Mouse (Mus musculus): ENCODE data around the gene Abat. TPM values are rescaled to one million over a fixed set of nuclear protein-coding genes. Genes with fewer than 3 reads are reported as not detected.
"Not testable (repeated sequence)": the region's sequence is repeated elsewhere in the genome, so short reads cannot be mapped to it uniquely, and the experiment has no call there.

Gene Abat
- total RNA-seq, 2 experiments from 2014 or later: 0.21 TPM; not detected in 1

DNA sequence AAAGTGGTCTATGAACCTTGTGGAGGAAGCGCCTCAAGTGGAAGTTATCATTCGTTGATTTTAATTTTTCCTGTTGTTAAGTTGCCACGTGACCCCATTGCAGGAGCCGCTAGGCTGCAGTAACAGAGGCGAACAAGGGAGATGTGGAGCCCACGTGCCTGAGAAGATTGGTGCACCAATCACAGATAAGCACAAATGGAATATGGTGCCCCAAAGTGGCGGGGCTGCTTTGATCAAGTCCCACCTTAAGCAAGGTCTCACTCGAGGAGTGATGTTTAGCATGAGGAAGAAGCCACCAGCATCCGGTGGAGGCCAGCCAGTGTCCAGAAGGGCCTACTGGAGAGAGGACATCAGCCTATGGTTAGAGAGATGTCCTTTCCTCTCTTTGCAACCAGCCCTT is 19.2 kb downstream of the Abat start:
- no peak for ATAC-seq (replicated peaks; ENCODE audit: poor library complexity)

DNA sequence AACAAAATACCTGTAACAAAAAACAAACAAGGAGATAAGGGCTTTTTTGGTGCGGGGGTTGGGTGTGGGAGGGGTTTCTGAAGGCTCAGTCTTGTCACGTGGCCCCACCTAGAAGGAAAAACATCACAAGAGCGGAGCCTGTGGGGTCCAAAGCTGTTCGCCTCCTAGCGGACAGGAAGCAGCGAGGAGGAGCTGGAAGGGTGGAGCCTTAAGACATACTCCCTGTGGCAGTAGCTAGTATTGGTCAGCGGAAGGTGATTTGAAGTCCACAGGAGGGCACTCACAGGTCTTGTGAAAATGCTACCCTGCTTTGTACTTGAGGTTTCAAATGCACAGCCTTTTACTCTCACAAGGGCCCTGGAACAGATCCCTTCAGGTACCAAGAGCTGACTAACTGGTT is 19.7 kb downstream of the Abat start:
- no peak for ATAC-seq (replicated peaks; ENCODE audit: poor library complexity)

DNA sequence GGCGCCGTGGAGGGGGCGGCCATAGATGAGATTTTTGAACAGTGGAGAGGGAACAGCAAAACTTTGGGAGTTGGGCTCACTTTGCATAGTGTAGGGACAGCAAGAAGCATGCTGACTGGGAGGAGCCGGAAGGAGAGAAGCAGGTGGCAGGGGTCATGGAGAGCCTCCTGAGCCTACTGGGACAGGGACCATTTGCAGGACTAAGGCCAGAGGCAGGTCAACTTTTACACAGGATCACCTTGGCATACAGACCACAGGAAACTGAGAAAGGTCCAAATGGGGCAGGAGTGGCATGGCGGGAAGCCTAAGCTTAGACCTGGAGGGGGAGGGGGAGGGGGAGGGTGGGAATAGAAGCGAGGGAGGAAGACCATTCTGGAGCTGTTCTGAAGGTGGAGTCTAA is 20.2 kb downstream of the Abat start:
- no peak for ATAC-seq (replicated peaks; ENCODE audit: poor library complexity)

DNA sequence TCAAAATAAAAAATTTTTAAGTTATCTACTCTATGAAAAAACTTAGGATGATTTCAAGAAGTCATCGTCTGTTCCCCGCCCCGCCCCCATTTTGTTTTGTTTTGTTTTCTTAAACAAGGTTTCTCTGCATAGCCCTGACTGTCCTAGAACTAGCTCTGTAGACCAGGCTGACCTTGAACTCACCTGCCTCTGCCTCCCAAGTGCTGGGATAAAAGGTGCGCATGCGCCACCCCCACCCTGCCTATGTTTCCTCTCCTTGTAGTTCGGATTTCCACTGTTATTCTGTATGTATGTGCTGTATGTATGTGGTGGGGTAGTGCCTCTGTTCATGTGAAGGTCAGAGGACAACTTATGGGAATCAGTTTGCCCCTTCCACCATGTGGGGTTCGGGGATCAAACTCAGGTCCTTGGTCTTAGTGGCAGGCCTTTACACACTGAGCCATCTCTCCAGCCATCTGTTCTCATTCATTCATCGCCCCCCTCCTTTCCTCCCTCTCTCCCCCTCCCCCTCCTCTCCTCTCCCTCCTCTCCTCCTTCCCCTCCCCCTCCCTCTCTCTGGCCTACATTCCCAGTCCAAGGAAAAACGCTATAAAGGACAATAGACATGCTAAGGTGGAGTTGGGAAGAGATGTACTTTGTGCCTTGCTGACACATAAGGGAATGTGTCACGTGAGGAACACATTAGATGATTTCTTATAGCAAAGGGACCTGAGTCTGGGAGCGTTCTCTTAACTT is 21.4 kb downstream of the Abat start:
- ATAC-seq (replicated peaks; ENCODE audit: poor library complexity): no peak

DNA sequence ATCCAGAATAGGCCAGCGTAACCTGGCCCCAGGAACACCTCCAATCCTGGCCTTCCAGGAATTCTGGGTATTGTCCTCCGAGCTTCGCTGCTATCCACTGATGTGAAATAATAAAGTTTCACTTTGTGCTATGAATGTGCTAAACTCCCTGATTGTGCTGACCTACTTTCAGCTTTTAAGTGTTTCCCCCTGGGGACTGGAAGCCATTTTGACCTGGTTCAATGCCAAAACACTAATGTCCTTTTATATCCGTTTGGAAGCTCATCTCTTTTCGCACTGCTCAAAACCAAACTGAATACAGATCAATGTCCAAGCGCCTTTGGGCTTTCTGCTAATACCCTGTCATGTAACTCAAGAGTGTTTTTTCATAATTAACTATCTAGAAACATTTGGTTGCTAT is 22.2 kb downstream of the Abat start:
- no peak for ATAC-seq (replicated peaks; ENCODE audit: poor library complexity)

DNA sequence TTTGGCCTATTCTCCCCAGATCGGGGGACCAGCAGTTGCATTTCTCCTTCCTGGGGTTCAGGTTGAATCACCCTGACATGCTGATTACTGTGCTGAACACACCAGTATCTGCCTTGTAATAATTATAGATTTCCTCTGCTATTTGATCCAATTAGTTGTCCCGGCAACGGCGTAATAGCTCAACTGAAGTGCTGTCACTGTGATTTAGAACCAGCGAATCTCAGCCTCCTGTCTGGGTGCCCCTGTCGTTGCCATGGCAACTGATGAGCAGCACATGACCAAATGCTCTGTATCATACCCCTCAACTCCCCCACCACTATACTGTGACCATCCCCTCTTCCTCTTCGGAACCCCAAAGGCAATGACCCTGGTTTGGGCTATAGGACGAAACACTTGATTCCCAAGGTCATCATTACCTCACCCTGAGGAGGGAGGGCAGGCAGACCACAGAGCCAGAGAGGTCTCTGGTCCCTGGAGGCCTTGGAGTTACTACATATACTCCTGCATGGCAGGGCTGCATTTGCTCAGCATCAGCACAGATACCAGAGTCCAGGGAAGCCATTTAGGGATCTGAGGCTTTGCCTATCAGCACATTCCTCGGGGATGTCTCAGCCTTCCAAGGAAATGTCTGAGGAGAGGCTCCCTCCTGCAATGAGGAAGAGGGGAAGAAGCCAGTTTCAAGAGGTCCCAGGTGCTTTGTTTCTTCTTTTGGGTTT is 26.1 kb downstream of the Abat start:
- ATAC-seq (replicated peaks; ENCODE audit: poor library complexity): no peak

DNA sequence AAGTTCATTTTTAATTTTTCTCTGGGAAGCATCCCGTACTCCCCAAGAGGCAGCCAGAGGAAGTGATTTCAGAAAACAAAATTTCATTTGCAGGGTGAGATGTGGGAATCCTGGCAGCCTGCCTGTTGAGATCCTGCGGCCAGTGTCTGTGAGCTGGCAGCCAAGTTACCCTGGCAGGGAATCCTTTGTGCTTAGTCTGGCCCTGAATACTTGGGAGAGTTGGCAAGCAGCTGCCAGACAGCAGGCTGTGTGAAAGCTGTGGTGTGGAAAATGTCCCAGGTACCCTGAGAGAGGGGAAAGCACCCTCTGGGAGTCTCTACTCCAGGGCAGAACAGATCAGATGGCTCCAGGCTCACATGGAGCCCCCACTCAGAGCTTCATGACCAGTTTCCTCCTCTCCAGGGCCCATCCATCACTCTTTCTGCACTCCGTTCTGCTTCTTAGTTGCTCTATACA is 27.7 kb downstream of the Abat start:
- ATAC-seq (replicated peaks; ENCODE audit: poor library complexity): no peak

DNA sequence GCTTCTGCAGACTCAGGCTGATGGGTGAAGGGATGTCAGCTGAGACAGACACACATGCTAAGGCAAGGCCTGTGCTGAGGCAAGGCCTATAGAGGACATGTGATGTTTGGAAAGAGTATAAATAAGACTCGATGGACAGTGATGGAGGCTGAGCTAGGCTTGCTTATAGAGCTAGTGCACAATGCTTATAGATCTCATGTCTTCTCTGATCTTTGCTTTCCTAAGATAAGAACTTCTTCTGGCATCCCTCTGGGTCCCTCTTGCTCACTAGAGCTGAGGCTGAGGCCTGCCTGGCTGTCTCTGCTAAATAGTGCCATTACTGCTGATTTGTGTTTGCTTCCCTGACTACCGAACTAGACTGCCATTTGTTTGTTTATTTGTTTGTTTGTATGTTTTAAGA is 34.6 kb downstream of the Abat start:
- ATAC-seq (replicated peaks; ENCODE audit: poor library complexity): no peak

DNA sequence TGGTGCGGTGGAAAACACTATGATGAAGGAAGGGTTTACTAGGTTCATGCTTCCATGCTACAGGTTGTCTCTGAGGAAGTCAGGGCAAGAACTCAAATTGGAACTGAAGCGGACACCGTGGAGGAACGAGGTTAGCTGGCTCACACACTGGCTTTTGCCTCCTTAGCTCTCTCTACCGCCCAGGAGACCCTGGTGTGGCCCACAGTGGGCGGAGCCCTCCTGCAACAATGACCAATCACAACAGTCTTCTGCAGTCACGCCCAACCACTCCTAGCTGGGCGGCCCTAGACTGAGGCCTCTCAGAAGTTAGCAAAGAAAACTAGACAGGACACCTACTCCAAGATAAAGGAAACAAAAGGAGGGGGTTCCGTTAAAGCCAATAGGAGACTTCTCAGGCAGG is 36.3 kb downstream of the Abat start:
- ATAC-seq (replicated peaks; ENCODE audit: poor library complexity): no peak

DNA sequence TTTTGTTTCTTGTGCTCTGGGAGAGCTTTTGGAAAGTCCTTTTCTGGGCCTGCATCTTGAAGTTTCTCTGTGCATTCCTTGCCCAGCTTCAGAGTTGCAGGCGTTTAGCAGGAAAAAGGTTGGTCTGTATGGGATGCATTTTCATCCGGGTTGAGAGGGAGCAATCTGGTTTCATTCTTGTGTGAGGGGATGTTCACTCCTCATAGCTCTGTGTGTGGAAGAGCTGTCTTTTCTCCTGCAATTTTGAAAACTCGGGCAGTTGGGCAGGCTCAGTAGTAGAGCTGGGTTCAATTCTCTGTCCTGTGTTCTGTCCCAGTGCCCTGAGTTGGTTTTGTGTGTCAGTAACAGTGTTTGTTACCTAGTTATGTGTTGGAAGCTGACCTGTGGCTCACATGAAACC is 41.1 kb downstream of the Abat start:
- no peak for ATAC-seq (replicated peaks; ENCODE audit: poor library complexity)

DNA sequence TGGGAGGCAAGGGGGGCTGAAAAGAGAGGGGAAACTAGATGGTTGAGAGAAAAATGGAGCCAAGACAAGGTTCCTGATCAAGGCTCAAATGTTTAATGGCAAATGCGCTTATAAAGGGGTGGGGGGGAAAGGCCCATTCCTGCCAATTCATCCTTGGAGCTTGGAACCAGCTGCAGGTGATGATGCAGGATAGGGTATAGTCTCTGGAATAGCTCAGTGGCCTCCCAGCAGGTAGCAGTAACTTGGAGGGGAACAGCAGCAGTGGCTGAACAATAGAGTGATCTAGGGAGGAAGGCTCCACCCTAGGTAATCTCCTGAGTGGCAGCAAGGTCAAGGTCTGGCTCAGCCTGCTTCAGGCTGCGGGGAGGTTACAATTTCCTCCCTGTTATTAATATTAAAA is 41.5 kb downstream of the Abat start:
- ATAC-seq (replicated peaks; ENCODE audit: poor library complexity): not testable (repeated sequence)

DNA sequence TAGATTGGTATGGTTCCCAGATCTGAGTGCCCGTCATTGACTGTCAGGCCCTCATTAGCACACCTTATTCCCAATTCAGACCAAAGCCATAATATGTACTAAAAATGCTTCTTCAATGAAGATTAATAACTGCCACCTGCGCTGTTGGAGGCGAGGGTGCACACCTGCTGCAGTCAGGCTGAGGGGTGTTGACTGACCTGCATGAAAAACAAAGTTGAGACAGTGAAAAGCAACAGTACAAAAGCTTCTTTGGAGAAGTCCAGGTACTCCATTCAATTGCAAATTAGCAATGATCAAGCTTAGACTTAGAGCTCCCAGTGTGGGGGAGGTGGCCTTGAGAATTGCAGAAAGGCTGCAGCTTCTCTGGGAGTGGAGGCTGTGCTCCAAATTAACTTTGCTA is 42.1 kb downstream of the Abat start:
- not testable (repeated sequence) for ATAC-seq (replicated peaks; ENCODE audit: poor library complexity)

DNA sequence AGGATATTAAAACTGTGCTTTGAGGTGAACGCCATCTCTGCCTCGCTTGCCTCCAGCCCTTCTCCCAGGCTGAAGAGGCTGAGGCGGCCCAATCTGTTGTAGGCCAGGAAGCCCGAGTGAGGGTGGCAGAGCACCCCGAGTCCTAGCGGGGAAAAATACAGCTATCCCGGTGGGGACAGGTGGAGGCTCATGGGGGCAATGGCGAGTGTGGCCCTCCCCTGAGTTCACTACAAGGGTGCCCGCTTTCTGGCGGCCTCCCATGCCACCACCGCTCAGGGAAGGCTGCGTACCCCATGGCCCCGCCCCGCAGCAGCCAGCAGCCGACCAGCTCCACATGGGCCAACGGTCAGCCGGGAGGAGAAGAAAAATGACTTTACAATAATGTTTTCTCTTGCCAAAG is 46.9 kb downstream of the Abat start:
- ATAC-seq (replicated peaks; ENCODE audit: poor library complexity): no peak

DNA sequence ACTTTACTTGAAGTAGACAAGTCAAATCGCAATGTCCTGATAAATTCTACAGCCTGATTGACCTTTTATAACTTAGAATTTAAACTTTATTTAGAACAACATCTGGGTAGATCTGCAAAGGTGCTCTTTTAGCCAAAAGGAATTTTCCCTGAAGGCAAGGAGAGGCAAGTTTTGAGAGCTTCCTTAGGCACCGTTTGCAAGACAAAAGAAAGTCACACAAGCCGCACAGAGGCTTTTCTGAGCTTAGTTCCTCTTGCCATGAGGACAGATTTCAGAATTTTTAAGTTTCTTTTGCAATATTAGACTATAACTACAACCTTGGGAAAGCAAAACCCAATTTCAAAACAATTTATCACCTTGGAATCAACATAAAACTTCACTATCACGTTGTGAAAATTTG is 47.9 kb downstream of the Abat start:
- not testable (repeated sequence) for ATAC-seq (replicated peaks; ENCODE audit: poor library complexity)

DNA sequence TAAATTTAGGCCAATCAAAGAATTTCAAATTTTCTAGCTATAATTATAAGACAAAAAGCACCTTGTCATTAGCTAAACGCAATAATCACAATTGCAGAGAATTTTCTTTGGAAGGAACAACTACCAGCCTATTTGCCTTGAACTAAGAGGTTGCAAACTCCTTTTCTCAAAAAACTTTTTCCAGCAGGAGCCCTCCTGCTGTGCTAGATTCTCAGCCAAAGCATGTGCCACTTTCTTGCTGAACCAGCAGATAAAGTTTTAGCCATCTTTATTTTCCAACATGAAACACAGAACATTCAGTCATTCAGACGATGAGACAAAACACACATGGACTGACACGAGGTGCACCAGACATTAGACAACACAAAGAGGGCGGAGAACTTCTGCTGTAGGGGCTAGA is 48.6 kb downstream of the Abat start:
- ATAC-seq (replicated peaks; ENCODE audit: poor library complexity): not testable (repeated sequence)

DNA sequence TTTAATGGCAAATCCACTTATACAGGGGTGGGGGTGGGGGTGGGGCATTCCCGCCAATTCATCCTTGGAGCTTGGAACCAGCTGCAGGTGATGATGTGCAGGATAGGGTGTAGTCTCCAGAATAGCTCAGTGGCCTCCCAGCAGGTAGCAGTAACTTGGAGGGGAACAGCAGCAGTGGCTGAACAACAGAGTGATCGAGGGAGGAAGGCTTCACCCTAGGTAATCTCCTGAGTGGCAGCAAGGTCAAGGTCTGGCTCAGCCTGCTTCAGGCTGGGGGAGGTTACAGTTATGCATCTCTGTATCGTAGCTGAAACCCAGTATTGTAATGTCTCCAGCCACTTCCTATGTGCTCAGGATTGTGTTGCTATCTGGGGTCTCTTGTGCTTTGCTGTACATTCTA is 49.6 kb downstream of the Abat start:
- not testable (repeated sequence) for ATAC-seq (replicated peaks; ENCODE audit: poor library complexity)

DNA sequence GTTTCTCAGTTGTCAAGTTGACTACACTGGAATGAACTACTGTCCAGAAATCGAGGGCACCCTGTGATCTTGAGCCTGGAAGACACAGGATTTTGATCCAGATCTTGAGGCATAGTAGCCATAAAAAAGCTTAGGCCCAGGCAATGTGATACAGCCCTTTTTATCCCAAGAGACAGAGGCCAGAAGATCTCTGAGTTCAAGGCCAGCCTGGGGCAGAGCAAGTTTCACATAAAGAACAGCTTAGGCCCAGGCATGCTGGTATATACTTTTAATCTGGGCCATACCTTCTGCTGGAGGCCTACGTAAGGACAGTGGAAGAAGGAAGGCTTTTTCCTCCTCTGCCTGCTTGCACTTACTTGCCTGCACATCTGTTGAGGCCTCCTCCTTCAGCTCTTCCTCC is 51.6 kb downstream of the Abat start:
- ATAC-seq (replicated peaks; ENCODE audit: poor library complexity): no peak

DNA sequence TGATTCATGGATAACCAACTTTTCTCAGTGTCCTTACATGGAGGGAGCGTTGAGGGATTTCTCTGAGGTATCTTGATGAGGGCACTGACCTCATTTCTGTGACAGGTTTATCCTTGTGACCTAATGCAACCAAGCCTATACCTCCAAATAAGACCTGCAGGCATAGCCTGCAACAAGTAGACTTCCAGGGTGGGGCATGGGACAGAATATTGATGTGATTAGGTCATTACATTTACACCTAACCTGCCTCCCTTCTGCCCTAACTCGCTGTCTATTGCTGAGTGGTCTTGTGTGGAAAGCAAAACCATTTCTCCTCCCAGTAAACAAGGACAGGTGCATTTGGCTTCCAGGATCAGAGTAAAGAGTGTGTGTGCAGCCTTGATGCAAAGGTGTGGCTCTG is 52.3 kb downstream of the Abat start:
- ATAC-seq (replicated peaks; ENCODE audit: poor library complexity): no peak

DNA sequence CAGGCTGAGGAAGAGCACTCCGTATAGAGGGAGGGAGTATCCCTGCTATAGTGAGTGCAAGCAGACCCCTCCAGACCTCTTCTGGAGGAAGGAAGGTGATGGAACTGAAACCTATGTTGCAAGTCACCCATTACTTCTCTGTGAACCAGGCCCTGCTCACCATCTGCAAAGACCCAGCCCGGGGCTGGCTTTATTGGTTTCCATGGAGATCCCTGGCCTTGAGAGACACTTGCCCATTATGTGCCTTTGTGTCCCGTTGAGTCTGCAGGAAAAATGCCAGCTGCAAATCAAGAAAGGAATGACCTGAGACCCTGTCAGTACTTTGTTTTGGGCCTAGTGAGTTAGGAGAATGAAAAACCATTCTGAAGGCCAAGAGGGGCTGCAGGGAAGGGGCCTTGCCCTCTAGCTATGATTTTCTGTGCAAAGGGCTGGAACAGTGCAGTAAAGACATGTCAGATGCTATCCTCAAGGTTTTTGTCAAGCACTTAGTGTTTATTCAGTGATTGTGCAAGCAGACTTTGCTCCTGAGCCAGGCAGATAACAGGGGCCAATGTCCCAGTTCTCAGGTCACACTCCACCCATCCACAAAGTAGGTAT is 53.0 kb downstream of the Abat start:
- ATAC-seq (replicated peaks; ENCODE audit: poor library complexity): no peak

DNA sequence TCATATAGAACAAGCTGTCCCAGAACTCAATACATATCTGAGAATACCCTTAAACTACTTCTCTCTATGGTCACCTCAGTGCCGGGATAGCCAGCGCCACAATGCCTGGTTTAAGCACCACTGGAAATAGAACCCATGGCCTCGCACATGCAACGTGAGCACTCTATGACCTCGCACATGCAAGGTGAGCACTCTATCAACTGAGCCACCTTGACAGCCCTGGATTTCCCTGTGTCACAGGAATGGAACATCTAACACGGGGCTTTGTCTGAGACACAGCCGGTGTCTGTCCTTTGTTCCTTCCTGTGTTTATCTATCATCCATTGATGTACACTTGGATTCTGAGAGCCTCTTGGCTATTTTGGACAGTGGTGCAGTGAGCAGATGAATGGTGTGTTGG is 55.7 kb downstream of the Abat start:
- no peak for ATAC-seq (replicated peaks; ENCODE audit: poor library complexity)

DNA sequence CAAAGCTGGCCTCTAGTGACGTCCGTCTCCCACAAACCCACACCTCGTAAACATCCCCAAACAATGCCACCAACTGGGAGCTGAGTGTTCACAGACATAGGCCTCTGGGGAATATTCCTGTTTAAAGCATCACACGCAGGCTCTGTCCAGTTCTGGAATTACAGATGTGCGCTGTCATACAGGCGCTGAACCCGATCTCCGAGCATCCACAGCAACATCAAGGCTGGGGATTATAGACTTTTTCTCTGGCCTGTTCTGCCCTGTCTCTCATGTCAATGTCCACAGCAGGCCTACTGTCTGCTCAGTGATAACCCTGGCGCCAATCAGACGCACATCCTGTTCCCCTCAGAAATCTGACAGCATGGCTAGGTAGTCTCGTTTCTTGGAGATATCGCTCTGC is 57.1 kb downstream of the Abat start:
- ATAC-seq (replicated peaks; ENCODE audit: poor library complexity): no peak

DNA sequence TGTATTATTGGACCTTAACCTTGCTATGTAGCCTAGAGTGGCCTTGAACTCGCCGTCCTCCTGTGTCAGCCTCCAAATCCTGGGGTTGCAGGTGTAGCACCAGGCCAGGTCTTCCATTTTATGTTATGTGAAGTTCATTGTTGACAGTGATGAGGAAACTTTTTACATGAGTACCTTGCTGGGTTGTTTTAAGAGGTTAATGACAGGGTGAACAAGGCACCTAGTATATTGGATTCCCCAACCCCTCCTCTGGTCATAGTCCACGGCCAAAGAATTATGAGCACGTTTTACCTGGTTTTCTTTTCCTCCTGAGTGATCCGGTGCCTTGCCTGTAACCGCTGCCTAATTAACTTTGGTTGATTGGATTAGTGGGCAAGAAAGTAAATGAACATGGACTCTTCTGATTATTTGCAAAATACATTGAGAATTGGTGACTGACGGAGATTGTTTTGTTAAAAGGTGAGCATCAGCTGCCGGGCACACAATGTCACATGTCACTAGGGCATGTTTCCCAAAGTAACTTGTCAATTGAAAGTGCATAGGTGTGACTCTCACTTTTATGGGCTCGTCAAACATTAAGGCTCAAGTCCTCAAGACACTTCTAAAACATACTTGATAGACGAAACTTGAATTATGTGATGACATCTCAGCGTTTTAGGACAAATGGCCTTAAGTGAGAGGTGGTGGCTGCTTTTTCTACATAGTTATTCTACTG is 57.8 kb downstream of the Abat start:
- ATAC-seq (replicated peaks; ENCODE audit: poor library complexity): no peak
